Comparison of ENCODE assay signal across 16 mouse cellular contexts in the genomic region with DNA sequence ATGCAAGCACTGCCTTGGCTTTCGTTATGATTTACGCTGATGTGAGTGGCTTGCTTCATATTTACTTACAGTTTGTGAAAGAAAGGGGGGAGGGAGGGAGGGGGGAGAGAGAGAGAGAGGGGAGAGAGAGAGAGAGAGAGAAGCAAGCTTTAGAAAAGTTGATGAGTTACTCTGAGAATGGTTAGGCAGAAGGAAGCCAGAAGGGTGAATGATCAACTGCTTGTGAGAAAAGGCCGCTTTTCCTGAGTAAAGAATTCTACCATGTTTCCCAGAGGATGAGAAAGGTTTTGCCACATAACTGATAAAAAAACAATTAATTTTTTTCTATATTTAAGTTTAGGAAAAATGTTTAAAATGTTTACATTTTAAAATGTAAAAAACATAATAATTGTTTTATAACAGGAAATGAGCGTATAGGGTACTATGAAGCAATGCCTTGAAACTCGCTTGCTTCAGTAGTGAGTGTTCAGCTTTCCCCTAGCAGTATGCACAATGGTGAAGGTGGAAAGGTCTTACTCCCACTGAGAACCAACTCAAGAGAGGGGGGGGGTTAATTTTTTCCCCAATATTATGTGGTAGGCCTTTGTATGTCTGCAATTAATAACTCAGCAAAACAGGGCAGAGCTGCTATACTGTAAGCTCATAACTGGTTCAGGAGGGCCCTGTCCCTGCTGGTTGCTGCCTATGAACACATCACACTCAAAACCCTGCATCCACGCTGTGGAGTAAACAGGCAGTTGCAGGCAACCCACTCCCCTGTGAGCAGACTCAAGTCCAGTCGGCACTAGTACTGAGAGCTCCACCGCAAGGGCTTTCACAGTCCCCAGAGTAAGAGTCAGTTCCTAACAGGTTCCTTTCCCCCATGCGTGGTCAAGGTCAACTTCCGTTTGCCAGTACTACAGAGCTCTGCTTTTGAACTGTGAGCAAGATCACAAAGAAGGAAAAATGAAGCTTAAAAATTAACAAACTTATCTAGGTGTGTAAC.
DNase-seq lines count a peak whose midpoint lies in the region; ATAC-seq lines count a peak whose summit lies in the region.
"Had no signal": no experiment of that assay in that cellular context is flagged by ENCODE, and none has a peak within 500 bp of the region (broad histone marks: within the 10 kb centered on the region; RNA-seq: fewer than 3 reads in every experiment).

No protein-coding gene starts in this region.

- H3K27me3 ChIP-seq in lung, embryonic 16.5 days (ENCODE audit: control insufficient read depth, insufficient read depth, low read depth, low read length), result no peaks in the 10 kb centered on the region
- no peaks in the 10 kb centered on the region for H3K27me3 ChIP-seq in hindbrain, embryonic 10.5 days (ENCODE audit: insufficient read depth, poor library complexity, severe bottlenecking)
- H3K27me3 ChIP-seq: embryonic facial prominence, embryonic 15.5 days; forebrain, embryonic 13.5 days; liver, embryonic 15.5 days; megakaryocyte, embryonic 14.5 days had no signal

- H3K36me3 ChIP-seq in lung, embryonic 16.5 days (ENCODE audit: control insufficient read depth, insufficient read depth, low read length), result no peaks in the 10 kb centered on the region
- peaks cover 11% of the 10 kb centered on the region; the same call in 1 of the 2 replicates for H3K36me3 ChIP-seq in hindbrain, embryonic 10.5 days
- H3K36me3 ChIP-seq: embryonic facial prominence, embryonic 15.5 days had no signal

- no peak overlapping the region for H3K4me2 ChIP-seq in lung, embryonic 16.5 days (ENCODE audit: low read depth, low read length)
- H3K4me2 ChIP-seq: embryonic facial prominence, embryonic 15.5 days; forebrain, embryonic 13.5 days; heart, embryonic 11.5 days; liver, embryonic 15.5 days had no signal

- no peak overlapping the region for H3K9ac ChIP-seq in lung, embryonic 16.5 days (ENCODE audit: low read length)
- H3K9ac ChIP-seq: embryonic facial prominence, embryonic 15.5 days; forebrain, embryonic 13.5 days; liver, embryonic 15.5 days had no signal

- no peak overlapping the region for H3K27ac ChIP-seq in lung, embryonic 16.5 days (ENCODE audit: low read length)
- H3K27ac ChIP-seq in hindbrain, embryonic 10.5 days, result no peak overlapping the region
- H3K27ac ChIP-seq: embryonic facial prominence, embryonic 15.5 days; forebrain, embryonic 13.5 days; liver, embryonic 15.5 days had no signal

- H3K4me1 ChIP-seq in lung, embryonic 16.5 days (replicated peaks; ENCODE audit: control insufficient read depth, insufficient read depth, low read length), result peaks cover 4% of the 10 kb centered on the region; the same call in 1 of the 2 replicates
- H3K4me1 ChIP-seq in hindbrain, embryonic 10.5 days (replicated peaks), result no peaks in the 10 kb centered on the region
- H3K4me1 ChIP-seq: embryonic facial prominence, embryonic 15.5 days; forebrain, embryonic 13.5 days; liver, embryonic 15.5 days; megakaryocyte, embryonic 14.5 days had no signal

- no peak overlapping the region for H3K4me3 ChIP-seq in lung, embryonic 16.5 days (ENCODE audit: low read length)
- no peak overlapping the region for H3K4me3 ChIP-seq in hindbrain, embryonic 10.5 days
- H3K4me3 ChIP-seq: embryonic facial prominence, embryonic 15.5 days; forebrain, embryonic 13.5 days; liver, embryonic 15.5 days; megakaryocyte, embryonic 14.5 days had no signal

- no peak for DNase-seq in lung, postnatal 14 days
- DNase-seq in kidney, adult 18-20 months, result peak; percentile 16
- peak; percentile 33 to 64 for DNase-seq in kidney, postnatal 25 days
- DNase-seq in yolk sac, embryonic 10.5 days (ENCODE audit: low spot score), result peak; percentile 37
- DNase-seq in hindbrain, embryonic 10.5 days (ENCODE audit: low spot score), result no peak
- no peak for DNase-seq in T-cell, adult 2 months (ENCODE audit: low spot score)
- no peak for DNase-seq in heart, adult 11 months
- DNase-seq: cerebellum, adult 11 months; heart, postnatal 36 days; layer of hippocampus, postnatal 36 days had no signal

- WGBS in lung, embryonic 16.5 days, result 60% methylated on average over 10 of the region's 10 CpGs
- 91% methylated on average over 10 of the region's 10 CpGs for WGBS in hindbrain, embryonic 10.5 days

- ATAC-seq in lung, embryonic 16.5 days (ENCODE audit: low read depth), result 0 out of 2 replicates have a peak, but pooled peaks have one; percentile 31
- ATAC-seq: forebrain, embryonic 13.5 days had no signal

- H3K9me3 ChIP-seq in lung, embryonic 16.5 days (ENCODE audit: control insufficient read depth, low read length), result no peaks in the 10 kb centered on the region
- no peaks in the 10 kb centered on the region for H3K9me3 ChIP-seq in hindbrain, embryonic 10.5 days
- H3K9me3 ChIP-seq: embryonic facial prominence, embryonic 15.5 days; forebrain, embryonic 13.5 days; liver, embryonic 15.5 days; megakaryocyte, embryonic 14.5 days had no signal

Comparison
In these comparisons a context has a peak if more than half of its experiments do, and no peak if none do; other contexts are left out.
1. DNase-seq: peak in kidney, adult 18-20 months (single experiment), kidney, postnatal 25 days (2 of 2) and yolk sac, embryonic 10.5 days (single experiment); none in lung, postnatal 14 days (single experiment), hindbrain, embryonic 10.5 days (single experiment), T-cell, adult 2 months (single experiment) and heart, adult 11 months (single experiment).